Mouse (Mus musculus): ENCODE measurements around the gene Osbpl10. TPM values are rescaled to one million over a fixed set of nuclear protein-coding genes. Genes with fewer than 3 reads are reported as not detected.

Gene Osbpl10
- polyA plus RNA-seq, 1 experiment from 2014 or later = 2.7 TPM

DNA sequence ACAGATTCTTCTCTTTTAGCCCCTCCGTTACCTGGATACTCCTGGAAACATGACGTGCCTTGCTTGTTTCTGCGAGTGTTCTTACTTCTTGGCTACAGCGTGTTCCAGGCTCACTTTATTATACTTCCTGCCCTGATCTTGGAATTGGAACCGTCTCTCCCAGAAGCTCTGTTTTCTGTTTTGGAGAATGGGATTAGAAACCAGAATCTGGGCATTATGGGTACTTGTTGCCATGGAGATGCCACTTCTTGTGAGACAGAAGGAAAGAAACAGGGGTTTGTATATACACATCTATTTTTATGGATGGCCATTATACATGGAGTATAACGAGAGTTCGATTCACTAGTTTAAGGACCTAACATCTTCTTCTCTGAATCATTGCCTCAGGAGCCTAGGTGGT lies 54.4 kb downstream of the Osbpl10 start:
- H3K36me3 ChIP-seq (ENCODE audit: control insufficient read depth, insufficient read depth, low read length) = no peaks in the 10 kb centered on the region
- no peak overlapping the region for H3K4me3 ChIP-seq (ENCODE audit: low read depth, low read length)
- no peaks in the 10 kb centered on the region for H3K4me1 ChIP-seq (ENCODE audit: control insufficient read depth, insufficient read depth, low read length)
- H3K27me3 ChIP-seq (replicated peaks; ENCODE audit: control insufficient read depth, insufficient read depth, low read length) = no peaks in the 10 kb centered on the region
- H3K9ac ChIP-seq (ENCODE audit: low read depth, low read length) = no peak overlapping the region
- no peak overlapping the region for H3K27ac ChIP-seq (replicated peaks; ENCODE audit: low read depth, low read length)
- H3K4me2 ChIP-seq (ENCODE audit: low read depth, low read length) = no peak overlapping the region
- ATAC-seq (ENCODE audit: low read depth) (no peak), DNase-seq (ENCODE audit: low spot score) (no peak)
- H3K9me3 ChIP-seq (ENCODE audit: control insufficient read depth, low read length) = no peaks in the 10 kb centered on the region
- 88% methylated on average over 7 of the region's 7 CpGs for WGBS

DNA sequence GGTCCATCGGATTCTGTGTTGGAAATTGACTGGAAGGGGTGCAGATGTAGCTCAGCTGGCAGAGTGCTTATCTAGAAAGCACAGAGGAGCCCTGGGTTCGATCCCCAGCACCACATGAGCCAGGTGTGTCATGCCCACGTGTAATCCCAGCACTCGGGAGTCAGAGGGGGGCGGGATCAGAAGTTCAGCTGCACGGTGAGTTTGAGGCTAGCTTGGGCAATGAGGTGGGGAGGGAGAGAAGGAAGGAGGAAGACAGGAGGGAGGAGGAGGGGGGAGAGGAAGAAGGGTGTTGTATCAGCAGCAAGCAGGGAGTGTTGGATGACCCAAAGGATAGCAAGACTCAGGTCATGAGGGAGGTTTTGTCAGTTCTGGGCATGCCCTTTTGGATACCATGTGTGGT lies 55.9 kb downstream of the Osbpl10 start:
- no peaks in the 10 kb centered on the region for H3K36me3 ChIP-seq (ENCODE audit: control insufficient read depth, insufficient read depth, low read length)
- no peak overlapping the region for H3K9ac ChIP-seq (ENCODE audit: low read depth, low read length)
- no peaks in the 10 kb centered on the region for H3K27me3 ChIP-seq (replicated peaks; ENCODE audit: control insufficient read depth, insufficient read depth, low read length)
- no peaks in the 10 kb centered on the region for H3K9me3 ChIP-seq (ENCODE audit: control insufficient read depth, low read length)
- no peak overlapping the region for H3K4me2 ChIP-seq (ENCODE audit: low read depth, low read length)
- H3K27ac ChIP-seq (replicated peaks; ENCODE audit: low read depth, low read length) = no peak overlapping the region
- no peak overlapping the region for H3K4me3 ChIP-seq (ENCODE audit: low read depth, low read length)
- ATAC-seq (ENCODE audit: low read depth) (no peak), DNase-seq (ENCODE audit: low spot score) (no peak)
- H3K4me1 ChIP-seq (ENCODE audit: control insufficient read depth, insufficient read depth, low read length) = no peaks in the 10 kb centered on the region
- 72% methylated on average over 6 of the region's 6 CpGs for WGBS

DNA sequence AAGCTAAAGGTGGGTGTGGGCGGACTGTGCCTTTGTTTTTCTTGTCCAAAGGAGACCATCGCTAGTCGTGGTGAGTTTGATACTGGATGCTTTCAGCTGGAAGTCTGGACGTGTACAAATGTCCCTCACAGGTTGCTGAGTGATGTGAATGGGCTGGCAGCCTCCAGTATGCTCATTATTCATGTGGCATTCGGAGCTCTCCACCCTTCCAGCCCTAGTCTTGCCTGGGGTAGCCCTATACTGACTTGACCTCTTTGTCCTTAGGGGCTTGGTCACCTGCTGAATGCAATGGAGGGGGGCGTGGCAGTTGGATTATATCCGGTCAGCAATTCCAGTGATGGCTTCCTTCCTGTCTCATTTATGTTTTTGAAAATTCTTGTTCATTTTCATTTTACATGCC lies 56.4 kb downstream of the Osbpl10 start:
- no peaks in the 10 kb centered on the region for H3K9me3 ChIP-seq (ENCODE audit: control insufficient read depth, low read length)
- H3K27me3 ChIP-seq (replicated peaks; ENCODE audit: control insufficient read depth, insufficient read depth, low read length) = no peaks in the 10 kb centered on the region
- no peak for DNase-seq (ENCODE audit: low spot score)
- H3K9ac ChIP-seq (ENCODE audit: low read depth, low read length) = no peak overlapping the region
- WGBS = 74% methylated on average over 7 of the region's 7 CpGs
- no peak overlapping the region for H3K27ac ChIP-seq (replicated peaks; ENCODE audit: low read depth, low read length)
- no peak overlapping the region for H3K4me2 ChIP-seq (ENCODE audit: low read depth, low read length)
- H3K4me3 ChIP-seq (ENCODE audit: low read depth, low read length) = no peak overlapping the region
- no peak for ATAC-seq (ENCODE audit: low read depth)
- no peaks in the 10 kb centered on the region for H3K36me3 ChIP-seq (ENCODE audit: control insufficient read depth, insufficient read depth, low read length)
- H3K4me1 ChIP-seq (ENCODE audit: control insufficient read depth, insufficient read depth, low read length) = no peaks in the 10 kb centered on the region

DNA sequence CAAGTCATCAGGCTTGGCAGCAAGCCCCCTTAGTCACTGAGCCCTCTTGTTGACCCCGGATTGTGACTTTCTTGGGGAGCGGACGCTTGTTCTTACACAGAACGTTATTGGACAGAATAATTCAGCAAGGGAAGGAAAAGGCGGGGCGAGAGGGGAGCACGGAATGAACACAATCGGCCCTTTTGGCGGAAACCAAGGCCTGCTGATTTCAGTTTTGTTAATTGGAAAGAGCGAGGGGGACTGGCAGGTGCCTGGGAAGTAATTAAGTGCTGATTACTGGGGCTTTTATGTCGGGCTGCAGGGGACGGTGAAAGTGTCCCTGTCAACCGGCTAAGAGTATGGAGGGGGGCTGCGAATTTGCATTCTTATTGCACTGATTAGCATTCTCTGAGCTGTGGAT lies 59.8 kb downstream of the Osbpl10 start:
- Histone ChIP-seq H3K9me3 (ENCODE audit: control insufficient read depth, low read length) (no peaks in the 10 kb centered on the region), H3K27me3 (replicated peaks; ENCODE audit: control insufficient read depth, insufficient read depth, low read length) (no peaks in the 10 kb centered on the region), H3K4me2 (ENCODE audit: low read depth, low read length) (no peak overlapping the region), H3K9ac (ENCODE audit: low read depth, low read length) (no peak overlapping the region), H3K4me3 (ENCODE audit: low read depth, low read length) (no peak overlapping the region), H3K4me1 (ENCODE audit: control insufficient read depth, insufficient read depth, low read length) (no peaks in the 10 kb centered on the region), H3K36me3 (ENCODE audit: control insufficient read depth, insufficient read depth, low read length) (no peaks in the 10 kb centered on the region), H3K27ac (replicated peaks; ENCODE audit: low read depth, low read length) (no peak overlapping the region)
- DNase-seq (ENCODE audit: low spot score) = peak; percentile 48
- 0 out of 2 replicates have a peak, but pooled peaks have one; percentile 15 for ATAC-seq (ENCODE audit: low read depth)
- 32% methylated on average over 14 of the region's 14 CpGs for WGBS

DNA sequence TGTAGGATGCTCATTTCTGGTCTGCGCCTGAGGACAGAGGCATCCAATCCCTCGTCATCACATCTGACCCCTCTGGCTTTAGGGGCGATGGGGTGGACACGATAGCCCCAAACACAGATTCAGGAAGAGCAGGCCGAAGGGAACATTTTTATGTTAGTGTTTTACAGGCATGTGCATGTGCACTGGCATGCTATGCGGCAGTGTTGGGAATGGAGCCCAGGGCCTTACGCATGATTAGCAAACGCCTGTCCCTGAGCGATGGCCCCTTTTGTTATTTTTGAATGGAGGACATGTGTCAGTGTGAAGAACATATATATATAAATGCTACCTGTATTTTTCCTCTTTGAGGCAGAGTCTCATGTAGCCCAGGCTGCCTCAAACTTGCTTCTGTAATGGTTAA lies 60.3 kb downstream of the Osbpl10 start:
- H3K4me2 ChIP-seq (ENCODE audit: low read depth, low read length) = no peak overlapping the region
- H3K9me3 ChIP-seq (ENCODE audit: control insufficient read depth, low read length) = no peaks in the 10 kb centered on the region
- no peaks in the 10 kb centered on the region for H3K27me3 ChIP-seq (replicated peaks; ENCODE audit: control insufficient read depth, insufficient read depth, low read length)
- no peak overlapping the region for H3K9ac ChIP-seq (ENCODE audit: low read depth, low read length)
- 81% methylated on average over 9 of the region's 9 CpGs for WGBS
- no peak for ATAC-seq (ENCODE audit: low read depth)
- no peak overlapping the region for H3K4me3 ChIP-seq (ENCODE audit: low read depth, low read length)
- H3K4me1 ChIP-seq (ENCODE audit: control insufficient read depth, insufficient read depth, low read length) = no peaks in the 10 kb centered on the region
- no peak for DNase-seq (ENCODE audit: low spot score)
- H3K27ac ChIP-seq (replicated peaks; ENCODE audit: low read depth, low read length) = no peak overlapping the region
- no peaks in the 10 kb centered on the region for H3K36me3 ChIP-seq (ENCODE audit: control insufficient read depth, insufficient read depth, low read length)

DNA sequence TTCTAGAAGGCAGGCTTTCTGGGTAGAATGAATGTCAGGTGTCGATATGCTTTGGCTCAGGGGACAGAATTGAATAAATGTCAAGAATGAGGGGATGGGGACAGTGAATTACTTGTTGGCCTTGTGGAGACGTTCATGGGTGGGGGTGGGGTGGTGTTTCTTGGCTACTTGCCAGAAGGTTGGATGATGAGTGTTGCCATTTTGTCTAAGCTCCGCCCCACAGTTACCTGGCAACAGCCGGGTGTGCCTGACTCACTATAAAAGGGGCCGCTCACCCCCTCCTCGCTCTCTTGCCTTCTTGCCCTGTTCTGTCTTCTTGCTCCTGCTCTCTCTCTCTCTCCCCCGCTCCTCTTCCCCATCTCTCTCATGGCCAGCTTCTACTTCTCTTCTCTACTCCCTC lies 60.9 kb downstream of the Osbpl10 start:
- Histone ChIP-seq H3K9ac (ENCODE audit: low read depth, low read length) (no peak overlapping the region), H3K27me3 (replicated peaks; ENCODE audit: control insufficient read depth, insufficient read depth, low read length) (no peaks in the 10 kb centered on the region), H3K4me2 (ENCODE audit: low read depth, low read length) (no peak overlapping the region), H3K27ac (replicated peaks; ENCODE audit: low read depth, low read length) (no peak overlapping the region), H3K4me1 (ENCODE audit: control insufficient read depth, insufficient read depth, low read length) (no peaks in the 10 kb centered on the region), H3K4me3 (ENCODE audit: low read depth, low read length) (no peak overlapping the region), H3K36me3 (ENCODE audit: control insufficient read depth, insufficient read depth, low read length) (no peaks in the 10 kb centered on the region), H3K9me3 (ENCODE audit: control insufficient read depth, low read length) (no peaks in the 10 kb centered on the region)
- WGBS = 68% methylated on average over 7 of the region's 7 CpGs
- DNase-seq (ENCODE audit: low spot score) (no peak), ATAC-seq (ENCODE audit: low read depth) (no peak)

DNA sequence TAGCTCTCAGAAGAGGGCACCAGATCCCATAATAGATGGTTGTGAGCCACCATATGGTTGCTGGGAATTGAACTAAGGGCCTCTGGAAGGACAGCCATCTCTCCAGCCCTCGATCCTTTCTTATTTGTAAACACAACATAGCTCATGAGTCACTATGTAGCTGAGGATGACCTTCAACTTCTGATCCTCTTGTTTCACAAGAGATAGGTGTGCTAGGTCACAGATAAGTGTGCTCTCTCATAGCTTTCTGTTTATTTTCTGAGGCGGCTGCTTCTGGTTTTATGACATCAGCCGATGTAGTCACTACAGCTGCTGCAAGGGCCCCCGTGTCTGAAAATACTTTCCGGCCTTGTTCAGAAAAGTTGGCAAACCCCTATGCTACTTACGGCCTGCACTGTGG lies 64.2 kb downstream of the Osbpl10 start:
- Histone ChIP-seq H3K27me3 (replicated peaks; ENCODE audit: control insufficient read depth, insufficient read depth, low read length) (no peaks in the 10 kb centered on the region), H3K4me2 (ENCODE audit: low read depth, low read length) (no peak overlapping the region), H3K9ac (ENCODE audit: low read depth, low read length) (no peak overlapping the region), H3K4me1 (ENCODE audit: control insufficient read depth, insufficient read depth, low read length) (no peaks in the 10 kb centered on the region), H3K4me3 (ENCODE audit: low read depth, low read length) (no peak overlapping the region), H3K36me3 (ENCODE audit: control insufficient read depth, insufficient read depth, low read length) (no peaks in the 10 kb centered on the region), H3K9me3 (ENCODE audit: control insufficient read depth, low read length) (no peaks in the 10 kb centered on the region), H3K27ac (replicated peaks; ENCODE audit: low read depth, low read length) (no peak overlapping the region)
- ATAC-seq (ENCODE audit: low read depth) (no peak), DNase-seq (ENCODE audit: low spot score) (no peak)
- 90% methylated on average over 6 of the region's 6 CpGs for WGBS

DNA sequence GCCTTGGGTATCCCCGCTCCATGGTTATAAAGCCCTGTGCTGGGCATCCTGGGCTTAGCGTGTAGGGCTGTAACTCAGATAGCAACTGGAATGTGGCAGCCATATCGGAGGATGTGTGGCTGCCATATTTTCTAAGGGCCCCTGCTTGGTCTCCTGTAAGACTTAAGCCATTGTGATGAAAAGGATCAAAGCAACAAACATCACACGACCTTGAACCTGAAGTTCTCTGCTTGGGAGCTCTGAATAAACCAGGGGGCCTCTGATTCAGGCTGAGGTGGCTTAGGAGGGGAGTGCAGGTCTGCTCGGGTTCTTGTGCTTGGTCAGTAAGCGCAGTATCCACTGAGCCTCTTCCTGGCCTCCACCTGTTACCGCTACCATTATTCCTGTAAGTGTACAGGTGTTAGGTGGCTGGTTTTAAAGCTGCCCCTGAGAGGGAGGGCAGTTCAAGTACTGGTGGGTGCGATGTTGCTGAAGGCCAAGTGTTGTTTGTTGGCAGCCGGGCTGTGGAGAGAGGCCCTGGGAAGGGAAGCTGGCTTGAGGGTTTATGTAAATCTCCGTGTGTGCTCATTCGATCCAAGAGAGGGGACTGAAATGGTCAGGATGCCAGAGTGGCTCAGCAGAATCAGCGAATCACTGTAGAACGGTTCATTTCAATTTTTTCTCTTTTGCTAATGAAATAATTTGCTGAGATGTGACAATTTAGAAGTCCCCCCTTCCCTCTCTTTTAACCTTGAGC lies 64.8 kb downstream of the Osbpl10 start:
- Histone ChIP-seq H3K36me3 (ENCODE audit: control insufficient read depth, insufficient read depth, low read length) (no peaks in the 10 kb centered on the region), H3K27ac (replicated peaks; ENCODE audit: low read depth, low read length) (no peak overlapping the region), H3K9me3 (ENCODE audit: control insufficient read depth, low read length) (no peaks in the 10 kb centered on the region), H3K4me3 (ENCODE audit: low read depth, low read length) (no peak overlapping the region), H3K9ac (ENCODE audit: low read depth, low read length) (no peak overlapping the region), H3K27me3 (replicated peaks; ENCODE audit: control insufficient read depth, insufficient read depth, low read length) (no peaks in the 10 kb centered on the region), H3K4me1 (ENCODE audit: control insufficient read depth, insufficient read depth, low read length) (no peaks in the 10 kb centered on the region), H3K4me2 (ENCODE audit: low read depth, low read length) (no peak overlapping the region)
- DNase-seq (ENCODE audit: low spot score) = no peak
- ATAC-seq (ENCODE audit: low read depth) = no peak
- 85% methylated on average over 13 of the region's 13 CpGs for WGBS

Measured in embryonic facial prominence, embryonic 14.5 days (tissue).